Mouse (Mus musculus): ENCODE results near the gene Sap30l. TPM values are rescaled to one million over a fixed set of nuclear protein-coding genes. Genes with fewer than 3 reads are reported as not detected.
"Not testable (repeated sequence)": the region's sequence is repeated elsewhere in the genome, so short reads cannot be mapped to it uniquely, and the experiment has no call there.

The Sap30l gene
- polyA plus RNA-seq, 1 experiment from 2014 or later = 16.7 TPM

DNA sequence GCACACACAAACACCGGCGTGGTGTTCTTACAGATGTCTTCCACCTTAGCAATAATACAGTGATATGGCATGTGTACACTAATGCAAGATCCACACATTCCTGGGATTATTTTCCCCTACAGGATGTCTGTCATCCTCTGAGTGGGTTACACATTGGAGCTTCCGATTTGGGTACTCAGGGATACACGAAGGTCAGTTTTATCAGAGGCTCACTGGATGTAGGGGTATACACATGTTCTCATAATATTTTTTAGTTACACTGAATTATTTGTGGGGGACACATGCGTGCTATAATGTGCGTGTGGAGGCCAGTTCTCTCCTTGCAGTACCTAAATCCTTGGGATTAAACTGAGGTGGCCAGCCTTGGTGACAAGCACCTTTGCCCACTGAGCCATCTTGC, 32.6 kb downstream of the Sap30l start:
- Histone ChIP-seq H3K4me3 (no peak overlapping the region), H3K9ac (no peak overlapping the region), H3K9me3 (no peaks in the 10 kb centered on the region), H3K27ac (replicated peaks) (no peak overlapping the region), H3K27me3 (peaks cover 100% of the 10 kb centered on the region), H3K36me3 (no peaks in the 10 kb centered on the region), H3K4me1 (replicated peaks) (peaks cover 36% of the 10 kb centered on the region), H3K4me2 (no peak overlapping the region)
- WGBS = 10% methylated on average over 6 of the region's 6 CpGs
- ATAC-seq (ENCODE audit: low read depth) = no peak

GRCm38 (mm10) chr11:57835331-57835730, 33.9 kb downstream of the Sap30l start:
- no peak overlapping the region for H3K9ac ChIP-seq
- H3K27me3 ChIP-seq = peaks cover 100% of the 10 kb centered on the region
- no peak overlapping the region for H3K4me2 ChIP-seq
- no peaks in the 10 kb centered on the region for H3K9me3 ChIP-seq
- H3K27ac ChIP-seq (replicated peaks) = no peak overlapping the region
- WGBS = 7% methylated on average over 2 of the region's 2 CpGs
- H3K4me1 ChIP-seq (replicated peaks) = peaks cover 29% of the 10 kb centered on the region
- H3K36me3 ChIP-seq = no peaks in the 10 kb centered on the region
- no peak overlapping the region for H3K4me3 ChIP-seq
- ATAC-seq (ENCODE audit: low read depth) = no peak

DNA sequence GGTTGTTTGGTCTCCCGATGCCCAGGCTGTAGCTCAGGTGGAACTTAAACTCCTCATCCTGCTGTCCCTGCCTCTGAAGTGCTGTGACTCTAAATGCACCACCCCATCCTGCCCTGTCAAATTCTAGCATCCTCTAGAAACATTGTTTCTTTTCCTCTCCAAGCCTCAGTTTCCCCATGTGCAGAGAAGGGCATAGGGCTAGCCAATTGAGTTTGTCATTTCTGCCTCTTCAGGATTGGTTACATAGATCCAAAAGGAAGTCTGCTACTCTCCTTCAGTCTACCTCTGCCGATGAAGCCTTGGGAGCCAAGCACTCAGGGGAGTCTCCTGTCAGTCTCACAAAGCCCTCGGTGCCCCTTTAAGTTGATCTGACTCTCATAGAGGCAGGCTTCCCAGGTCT, 34.5 kb downstream of the Sap30l start:
- Histone ChIP-seq H3K4me3 (no peak overlapping the region), H3K9ac (no peak overlapping the region), H3K4me2 (no peak overlapping the region), H3K4me1 (replicated peaks) (peaks cover 34% of the 10 kb centered on the region), H3K27ac (replicated peaks) (no peak overlapping the region), H3K36me3 (no peaks in the 10 kb centered on the region), H3K27me3 (peaks cover 100% of the 10 kb centered on the region), H3K9me3 (no peaks in the 10 kb centered on the region)
- 9% methylated on average over 3 of the region's 3 CpGs for WGBS
- no peak for ATAC-seq (ENCODE audit: low read depth)

DNA sequence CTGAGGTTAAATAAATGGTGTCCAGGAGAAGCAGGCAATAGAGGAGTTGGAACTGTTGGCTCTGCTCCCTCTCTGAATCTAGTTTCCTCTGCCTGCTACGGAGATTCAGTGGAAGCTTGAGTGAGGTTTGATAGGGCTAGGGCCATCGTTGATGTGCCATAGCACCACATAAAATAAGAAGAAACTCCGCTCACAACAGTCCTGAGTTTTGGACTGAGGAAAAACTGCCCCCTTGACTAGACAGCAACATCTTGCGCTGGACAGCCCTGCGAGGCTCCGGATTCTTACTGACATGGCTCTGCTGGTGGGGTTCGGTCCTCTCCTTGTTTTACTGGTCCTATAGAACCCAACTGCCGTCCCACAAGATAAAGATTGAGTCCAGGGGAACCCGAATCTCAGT, 35.0 kb downstream of the Sap30l start:
- no peak overlapping the region for H3K4me3 ChIP-seq
- no peak for ATAC-seq (ENCODE audit: low read depth)
- H3K9me3 ChIP-seq = no peaks in the 10 kb centered on the region
- no peak overlapping the region for H3K27ac ChIP-seq (replicated peaks)
- no peak overlapping the region for H3K4me2 ChIP-seq
- H3K4me1 ChIP-seq (replicated peaks) = peaks cover 37% of the 10 kb centered on the region
- WGBS = 6% methylated on average over 9 of the region's 9 CpGs
- no peaks in the 10 kb centered on the region for H3K36me3 ChIP-seq
- H3K27me3 ChIP-seq = peaks cover 100% of the 10 kb centered on the region
- no peak overlapping the region for H3K9ac ChIP-seq

GRCm38 (mm10) chr11:57836872-57837680, 35.6 kb downstream of the Sap30l start:
- H3K9ac ChIP-seq = no peak overlapping the region
- peaks cover 36% of the 10 kb centered on the region for H3K4me1 ChIP-seq (replicated peaks)
- H3K4me2 ChIP-seq = peak overlapping the region; percentile 37
- H3K36me3 ChIP-seq = no peaks in the 10 kb centered on the region
- peaks cover 100% of the 10 kb centered on the region for H3K27me3 ChIP-seq
- H3K9me3 ChIP-seq = no peaks in the 10 kb centered on the region
- ATAC-seq (ENCODE audit: low read depth) = 0 out of 2 replicates have a peak, but pooled peaks have one; percentile 9
- WGBS = under 1% methylated on average over 38 of the region's 38 CpGs
- peak overlapping the region; percentile 13; the same call in 1 of the 2 replicates for H3K4me3 ChIP-seq
- no peak overlapping the region for H3K27ac ChIP-seq (replicated peaks)

- no peak overlapping the region for H3K4me2 ChIP-seq
- no peaks in the 10 kb centered on the region for H3K36me3 ChIP-seq
- H3K27me3 ChIP-seq = peaks cover 100% of the 10 kb centered on the region
- no peak overlapping the region for H3K27ac ChIP-seq (replicated peaks)
- 4% methylated on average over 22 of the region's 22 CpGs for WGBS
- H3K4me1 ChIP-seq (replicated peaks) = peaks cover 36% of the 10 kb centered on the region
- H3K4me3 ChIP-seq = no peak overlapping the region
- H3K9ac ChIP-seq = no peak overlapping the region
- H3K9me3 ChIP-seq = no peaks in the 10 kb centered on the region
- ATAC-seq (ENCODE audit: low read depth) = no peak
Observed at GRCm38 (mm10) chr11:57837861-57838680, 36.6 kb downstream of the Sap30l start.

DNA sequence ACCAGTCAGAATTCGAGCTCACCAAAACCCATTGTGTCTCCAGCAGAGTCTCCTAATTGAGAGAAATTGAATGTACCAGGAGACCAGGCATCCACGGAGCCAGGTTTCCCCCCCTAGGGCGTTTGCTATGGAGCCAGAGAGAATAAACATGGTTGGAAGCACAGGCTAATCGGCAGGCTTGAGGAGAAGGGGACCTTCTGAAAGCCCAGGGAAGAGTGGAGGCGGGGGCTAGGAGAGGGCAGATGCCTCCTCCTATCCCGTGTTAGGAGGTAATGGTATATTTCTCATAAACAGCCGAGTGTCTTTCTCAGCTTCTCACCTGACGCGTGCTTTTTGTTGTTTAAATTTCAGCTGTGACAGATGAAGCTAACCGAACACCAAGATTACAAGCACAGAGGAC, 39.5 kb downstream of the Sap30l start:
- peak; percentile 47; the same call in 1 of the 2 replicates for ATAC-seq (ENCODE audit: low read depth)
- WGBS = 15% methylated on average over 10 of the region's 10 CpGs
- peaks cover 75% of the 10 kb centered on the region for H3K27me3 ChIP-seq

GRCm38 (mm10) chr11:57841391-57841790, 40.0 kb downstream of the Sap30l start:
- no peak for ATAC-seq (ENCODE audit: low read depth)
- H3K4me1 ChIP-seq (replicated peaks) = peaks cover 29% of the 10 kb centered on the region
- no peaks in the 10 kb centered on the region for H3K36me3 ChIP-seq
- H3K4me3 ChIP-seq = no peak overlapping the region
- H3K27me3 ChIP-seq = peaks cover 72% of the 10 kb centered on the region
- H3K9ac ChIP-seq = no peak overlapping the region
- H3K27ac ChIP-seq (replicated peaks) = peak overlapping the region; percentile 63
- peak overlapping the region; percentile 3; the same call in 1 of the 2 replicates for H3K4me2 ChIP-seq
- H3K9me3 ChIP-seq = no peaks in the 10 kb centered on the region
- 28% methylated on average over 7 of the region's 7 CpGs for WGBS

More for the DNA sequence above, 39.5 kb downstream of the Sap30l start:
- Histone ChIP-seq H3K36me3 (no peaks in the 10 kb centered on the region), H3K4me3 (no peak overlapping the region), H3K4me1 (replicated peaks) (peaks cover 29% of the 10 kb centered on the region), H3K27ac (replicated peaks) (peak overlapping the region; percentile 63), H3K9me3 (no peaks in the 10 kb centered on the region), H3K9ac (no peak overlapping the region), H3K4me2 (peak overlapping the region; percentile 3; the same call in 1 of the 2 replicates)

DNA sequence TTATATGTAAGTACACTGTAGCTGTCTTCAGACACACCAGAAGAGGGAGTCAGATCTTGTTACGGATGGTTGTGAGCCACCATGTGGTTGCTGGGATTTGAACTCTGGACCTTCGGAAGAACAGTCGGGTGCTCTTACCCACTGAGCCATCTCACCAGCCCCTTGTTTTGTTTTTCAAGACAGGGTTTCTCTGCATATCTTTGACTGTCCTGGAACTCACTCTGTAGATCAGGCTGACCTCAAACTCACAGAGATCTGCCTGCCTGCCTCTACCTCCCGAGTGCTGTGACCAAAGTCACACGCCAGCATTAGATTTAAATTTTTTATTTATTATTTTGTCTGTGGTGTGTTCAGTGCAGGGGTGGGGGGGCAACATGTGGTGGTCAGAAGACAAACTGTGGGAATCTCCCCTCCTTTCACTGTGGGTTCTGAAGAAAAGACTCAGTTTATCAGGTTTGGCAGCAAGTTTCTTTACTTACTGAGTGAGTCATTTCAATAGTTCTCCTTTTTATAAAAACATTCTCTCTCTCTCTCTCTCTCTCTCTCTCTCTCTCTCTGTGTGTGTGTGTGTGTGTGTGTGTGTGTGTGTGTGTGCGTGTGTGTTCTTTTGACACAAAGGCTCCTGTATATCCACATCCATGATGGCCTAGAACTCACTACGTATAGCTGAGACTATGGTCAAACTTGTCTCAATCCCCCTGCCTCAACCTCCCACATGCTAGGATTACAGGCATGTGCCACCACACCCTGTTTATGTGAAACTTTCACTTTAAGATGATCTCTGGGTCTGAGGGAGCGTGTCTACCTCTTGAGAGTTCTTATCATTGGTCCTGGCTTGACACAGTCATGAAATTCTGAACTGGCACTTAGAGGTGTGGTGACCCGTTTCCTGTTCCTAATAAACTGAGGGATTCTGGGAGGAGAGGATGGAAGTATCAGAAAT, 45.3 kb downstream of the Sap30l start:
- H3K9ac ChIP-seq; H3K27ac ChIP-seq (replicated peaks); H3K4me3 ChIP-seq; H3K4me1 ChIP-seq (replicated peaks); ATAC-seq (ENCODE audit: low read depth); H3K9me3 ChIP-seq; H3K4me2 ChIP-seq; H3K36me3 ChIP-seq: not testable (repeated sequence)
- peaks cover 44% of the 10 kb centered on the region for H3K27me3 ChIP-seq
- WGBS = 85% methylated on average over 8 of the region's 9 CpGs

GRCm38 (mm10) chr11:57847396-57847795, 46.0 kb downstream of the Sap30l start:
- Histone ChIP-seq H3K4me1 (replicated peaks) (no peaks in the 10 kb centered on the region), H3K36me3 (no peaks in the 10 kb centered on the region), H3K4me2 (no peak overlapping the region), H3K27ac (replicated peaks) (no peak overlapping the region), H3K4me3 (no peak overlapping the region), H3K9ac (no peak overlapping the region), H3K27me3 (peaks cover 37% of the 10 kb centered on the region), H3K9me3 (no peaks in the 10 kb centered on the region)
- 69% methylated on average over 7 of the region's 7 CpGs for WGBS
- ATAC-seq (ENCODE audit: low read depth) = no peak

DNA sequence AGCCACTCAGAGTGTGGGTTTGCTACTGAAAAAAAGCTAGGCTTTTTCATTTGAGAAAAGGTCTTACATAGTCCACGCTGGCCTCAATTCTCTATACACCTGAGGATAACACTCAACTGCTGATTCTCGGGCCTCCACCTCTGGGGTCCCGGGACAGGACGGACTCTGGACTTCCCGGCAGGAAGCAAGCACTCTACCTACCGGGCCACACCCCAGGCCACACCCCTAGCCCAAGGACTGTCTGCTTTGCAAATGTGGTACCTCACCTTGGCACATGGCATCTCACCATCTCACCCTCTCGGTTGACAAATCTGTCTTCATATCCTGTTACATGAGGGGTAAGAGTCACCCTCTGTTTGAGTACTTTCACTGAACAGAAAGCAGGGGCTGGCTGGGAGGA, 48.9 kb downstream of the Sap30l start:
- Histone ChIP-seq H3K9ac (no peak overlapping the region), H3K4me1 (replicated peaks) (no peaks in the 10 kb centered on the region), H3K4me2 (no peak overlapping the region), H3K36me3 (no peaks in the 10 kb centered on the region), H3K27ac (replicated peaks) (no peak overlapping the region), H3K9me3 (no peaks in the 10 kb centered on the region), H3K27me3 (peaks cover 28% of the 10 kb centered on the region), H3K4me3 (no peak overlapping the region)
- WGBS = 56% methylated on average over 7 of the region's 7 CpGs
- ATAC-seq (ENCODE audit: low read depth) = no peak

Data from neural tube, embryonic 13.5 days (tissue).